Mouse (Mus musculus) heart, embryonic 10.5 days (tissue): Measurements from ENCODE around the gene Etv6. TPM values are rescaled to one million over a fixed set of nuclear protein-coding genes. Genes with fewer than 3 reads are reported as not detected.

Experiments
- DNase-seq: peaks from one replicate; pipeline ENCODE4 v3.0.0-alpha.2; 2017; ENCODE audit warnings: low spot score
- H3K27ac ChIP-seq: fragments of 300-500 bp; sonication (generic); 2 replicates; pipeline ENCODE4 v1.5.1; 2016; ENCODE audit warnings: mild to moderate bottlenecking
- H3K27me3 ChIP-seq: fragments of 300-500 bp; sonication (generic); 2 replicates; pipeline ENCODE4 v1.6.1; 2016; ENCODE audit warnings: mild to moderate bottlenecking; ENCODE audit not compliant: poor library complexity, insufficient read depth, severe bottlenecking
- H3K36me3 ChIP-seq: fragments of 300-500 bp; sonication (generic); 2 replicates; pipeline ENCODE4 v1.6.1; 2016; ENCODE audit warnings: mild to moderate bottlenecking, moderate library complexity
- H3K4me1 ChIP-seq: fragments of 300-500 bp; sonication (generic); 2 replicates; pipeline ENCODE4 v1.6.1; 2016; ENCODE audit warnings: mild to moderate bottlenecking
- H3K4me3 ChIP-seq: fragments of 300-500 bp; sonication (generic); 2 replicates; pipeline ENCODE4 v1.5.1; 2016; ENCODE audit warnings: mild to moderate bottlenecking, moderate library complexity
- H3K9me3 ChIP-seq: fragments of 300-500 bp; sonication (generic); 2 replicates; pipeline ENCODE4 v1.6.1; 2016; ENCODE audit warnings: mild to moderate bottlenecking, moderate library complexity
- WGBS: fragments of 180-500 bp; shearing (Covaris S2); methylation state at CpG from one replicate; pipeline ENCODE4 v1.1.7; 2016; 5-methylcytosine and 5-hydroxymethylcytosine counted together
- polyA plus RNA-seq: library from polyadenylated mRNA; unstranded; fragments of >200 nt; fragmentation: Nextera tagmentation; extraction: Ambion mirVana; gene quantifications from 2 replicates; pipeline ENCODE4 v1.2.1, GENCODE M21; 2016

Etv6 gene
- polyA plus RNA-seq, 1 experiment from 2014 or later, result 16.2 TPM

- H3K27ac ChIP-seq, result no peak overlapping the region
- DNase-seq, result no peak
- H3K36me3 ChIP-seq, result peaks cover 6% of the 10 kb centered on the region; the same call in 1 of the 2 replicates
- H3K27me3 ChIP-seq, result no peaks in the 10 kb centered on the region
- no peak overlapping the region for H3K4me3 ChIP-seq
- H3K9me3 ChIP-seq, result no peaks in the 10 kb centered on the region
- WGBS, result 77% methylated on average over 7 of the region's 7 CpGs
- H3K4me1 ChIP-seq, result peaks cover 35% of the 10 kb centered on the region
These were observed 88.0 kb downstream of the Etv6 start for GRCm38 (mm10) chr6:134123474-134123873.

GRCm38 (mm10) chr6:134124256-134124655 is 88.8 kb downstream of the Etv6 start:
- no peak for DNase-seq
- no peak overlapping the region for H3K27ac ChIP-seq
- no peaks in the 10 kb centered on the region for H3K9me3 ChIP-seq
- no peaks in the 10 kb centered on the region for H3K27me3 ChIP-seq
- peaks cover 28% of the 10 kb centered on the region for H3K4me1 ChIP-seq
- H3K36me3 ChIP-seq, result peaks cover 13% of the 10 kb centered on the region
- WGBS, result 90% methylated on average over 10 of the region's 10 CpGs
- H3K4me3 ChIP-seq, result no peak overlapping the region

GRCm38 (mm10) chr6:134127996-134128395 is 92.5 kb downstream of the Etv6 start:
- DNase-seq, result no peak
- H3K36me3 ChIP-seq, result peaks cover 29% of the 10 kb centered on the region
- peak overlapping the region; percentile 52; the same call in 1 of the 2 replicates for H3K27ac ChIP-seq
- WGBS, result 87% methylated on average over 6 of the region's 6 CpGs
- H3K9me3 ChIP-seq, result no peaks in the 10 kb centered on the region
- H3K4me3 ChIP-seq, result no peak overlapping the region
- no peaks in the 10 kb centered on the region for H3K27me3 ChIP-seq
- peaks cover 21% of the 10 kb centered on the region for H3K4me1 ChIP-seq

GRCm38 (mm10) chr6:134128594-134128993 is 93.1 kb downstream of the Etv6 start:
- Histone ChIP-seq H3K27ac (no peak overlapping the region), H3K9me3 (no peaks in the 10 kb centered on the region), H3K36me3 (peaks cover 29% of the 10 kb centered on the region), H3K27me3 (no peaks in the 10 kb centered on the region), H3K4me3 (no peak overlapping the region), H3K4me1 (peaks cover 27% of the 10 kb centered on the region)
- WGBS, result 91% methylated on average over 13 of the region's 13 CpGs
- no peak for DNase-seq

GRCm38 (mm10) chr6:134129848-134130247 is 94.3 kb downstream of the Etv6 start:
- Histone ChIP-seq H3K4me3 (no peak overlapping the region), H3K36me3 (peaks cover 24% of the 10 kb centered on the region), H3K9me3 (no peaks in the 10 kb centered on the region), H3K4me1 (peaks cover 39% of the 10 kb centered on the region), H3K27ac (no peak overlapping the region), H3K27me3 (no peaks in the 10 kb centered on the region)
- DNase-seq, result no peak
- 76% methylated on average over 7 of the region's 7 CpGs for WGBS

- H3K27ac ChIP-seq, result peak overlapping the region; percentile 10; the same call in 1 of the 2 replicates
- H3K36me3 ChIP-seq, result peaks cover 24% of the 10 kb centered on the region
- no peaks in the 10 kb centered on the region for H3K9me3 ChIP-seq
- no peaks in the 10 kb centered on the region for H3K27me3 ChIP-seq
- no peak overlapping the region for H3K4me3 ChIP-seq
- peaks cover 45% of the 10 kb centered on the region for H3K4me1 ChIP-seq
- 74% methylated on average over 5 of the region's 5 CpGs for WGBS
- no peak for DNase-seq
These were observed 95.3 kb downstream of the Etv6 start for GRCm38 (mm10) chr6:134130816-134131215.

GRCm38 (mm10) chr6:134131601-134132000 is 96.1 kb downstream of the Etv6 start:
- 81% methylated on average over 2 of the region's 2 CpGs for WGBS
- Histone ChIP-seq H3K4me3 (no peak overlapping the region), H3K4me1 (peaks cover 47% of the 10 kb centered on the region), H3K27ac (no peak overlapping the region), H3K27me3 (no peaks in the 10 kb centered on the region), H3K36me3 (peaks cover 24% of the 10 kb centered on the region), H3K9me3 (no peaks in the 10 kb centered on the region)
- no peak for DNase-seq

- Histone ChIP-seq H3K36me3 (peaks cover 30% of the 10 kb centered on the region), H3K27ac (peak overlapping the region; percentile 52; the same call in 1 of the 2 replicates), H3K9me3 (no peaks in the 10 kb centered on the region), H3K4me3 (no peak overlapping the region), H3K27me3 (no peaks in the 10 kb centered on the region), H3K4me1 (peaks cover 49% of the 10 kb centered on the region)
- 48% methylated on average over 4 of the region's 4 CpGs for WGBS
- DNase-seq, result no peak
These were observed 98.3 kb downstream of the Etv6 start for GRCm38 (mm10) chr6:134133756-134134155.

GRCm38 (mm10) chr6:134134821-134135323 is 99.4 kb downstream of the Etv6 start:
- Histone ChIP-seq H3K4me1 (peaks cover 48% of the 10 kb centered on the region), H3K4me3 (no peak overlapping the region), H3K27me3 (no peaks in the 10 kb centered on the region), H3K9me3 (no peaks in the 10 kb centered on the region), H3K36me3 (peaks cover 21% of the 10 kb centered on the region; the same call in 1 of the 2 replicates), H3K27ac (no peak overlapping the region)
- 70% methylated on average over 9 of the region's 9 CpGs for WGBS
- DNase-seq, result no peak

- Histone ChIP-seq H3K4me1 (peaks cover 52% of the 10 kb centered on the region), H3K27ac (no peak overlapping the region), H3K27me3 (no peaks in the 10 kb centered on the region), H3K9me3 (no peaks in the 10 kb centered on the region), H3K36me3 (peaks cover 18% of the 10 kb centered on the region; the same call in 1 of the 2 replicates), H3K4me3 (no peak overlapping the region)
- DNase-seq, result no peak
- WGBS, result 84% methylated on average over 3 of the region's 3 CpGs
These were observed 100.8 kb downstream of the Etv6 start for GRCm38 (mm10) chr6:134136315-134136714.

GRCm38 (mm10) chr6:134139359-134139758 is 103.9 kb downstream of the Etv6 start:
- H3K9me3 ChIP-seq, result no peaks in the 10 kb centered on the region
- H3K27ac ChIP-seq, result no peak overlapping the region
- H3K4me3 ChIP-seq, result no peak overlapping the region
- 95% methylated on average over 3 of the region's 3 CpGs for WGBS
- peaks cover 12% of the 10 kb centered on the region; the same call in 1 of the 2 replicates for H3K36me3 ChIP-seq
- no peaks in the 10 kb centered on the region for H3K27me3 ChIP-seq
- peaks cover 62% of the 10 kb centered on the region for H3K4me1 ChIP-seq
- no peak for DNase-seq

- DNase-seq, result no peak
These were observed 105.5 kb downstream of the Etv6 start for GRCm38 (mm10) chr6:134140718-134141615.

GRCm38 (mm10) chr6:134141616-134142165 is 106.2 kb downstream of the Etv6 start:
- H3K27ac ChIP-seq, result peak overlapping the region; percentile 88
- no peaks in the 10 kb centered on the region for H3K27me3 ChIP-seq
- peaks cover 12% of the 10 kb centered on the region; the same call in 1 of the 2 replicates for H3K36me3 ChIP-seq
- DNase-seq, result no peak
- peaks cover 66% of the 10 kb centered on the region for H3K4me1 ChIP-seq
- H3K4me3 ChIP-seq, result no peak overlapping the region
- H3K9me3 ChIP-seq, result no peaks in the 10 kb centered on the region
- 77% methylated on average over 1 of the region's 1 CpGs for WGBS

More at GRCm38 (mm10) chr6:134140718-134141615, 105.5 kb downstream of the Etv6 start:
- Histone ChIP-seq H3K27me3 (no peaks in the 10 kb centered on the region), H3K36me3 (peaks cover 12% of the 10 kb centered on the region; the same call in 1 of the 2 replicates), H3K9me3 (no peaks in the 10 kb centered on the region), H3K27ac (peak overlapping the region; percentile 88; the same call in 1 of the 2 replicates), H3K4me1 (peaks cover 65% of the 10 kb centered on the region), H3K4me3 (no peak overlapping the region)
- 44% methylated on average over 16 of the region's 16 CpGs for whole genome bisulfite sequencing
